Mouse (Mus musculus): Measurements from ENCODE around the gene Camk1d. TPM values are rescaled to one million over a fixed set of nuclear protein-coding genes. Genes with fewer than 3 reads are reported as not detected.

The Camk1d gene
- 0.80 and 1.0 TPM in 2 replicates for polyA plus RNA-seq (2012; rRNA removed)

DNA sequence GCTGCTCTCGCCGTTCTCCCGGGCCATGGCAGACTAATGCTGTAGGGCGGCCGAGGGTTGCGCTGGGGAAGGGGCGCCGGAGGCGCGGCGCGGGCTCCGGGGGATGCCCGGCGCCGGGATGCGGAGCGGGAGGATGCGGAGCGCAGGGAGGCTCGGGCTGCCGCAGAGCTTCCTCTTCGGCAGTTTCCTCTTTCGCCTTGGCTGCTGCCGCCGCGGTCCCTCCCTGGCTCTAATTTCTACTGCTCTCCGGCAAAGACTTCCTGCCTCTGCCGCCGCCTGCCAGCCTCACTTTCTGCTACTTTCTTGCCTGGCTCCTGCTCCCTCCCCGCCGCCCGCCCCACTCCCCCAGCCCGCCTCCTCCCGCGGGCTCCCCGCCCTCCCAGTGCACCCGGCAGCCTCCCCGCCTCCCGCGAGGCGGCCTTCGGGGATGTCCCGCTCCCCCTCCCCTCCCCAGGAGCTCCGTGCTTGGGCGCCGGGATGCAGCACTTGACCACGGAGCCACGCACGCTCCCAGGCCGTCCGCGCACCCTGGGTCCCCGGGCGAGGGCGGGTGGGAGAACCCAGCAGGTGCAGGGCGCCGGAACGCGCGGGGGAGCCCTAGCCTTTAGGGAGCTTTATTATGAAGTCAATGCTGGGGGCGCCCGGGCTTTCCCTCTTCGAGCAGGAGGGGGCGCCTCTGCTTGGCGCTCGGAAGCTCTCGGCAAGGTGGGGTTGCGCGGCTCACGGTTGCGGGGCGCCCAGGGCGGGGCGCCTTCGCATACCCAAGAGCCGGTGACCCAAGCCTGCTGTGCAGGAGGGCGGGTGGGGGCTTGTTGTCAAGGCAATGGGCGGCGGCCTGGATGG lies at the start of gene Camk1d:
Gene Camk1d (minus strand): TSS at position 305 of the 843 bp plus-strand sequence.
- peak; percentile 31; the same call in 1 of the 2 replicates for TF ChIP-seq CTCF (conservative IDR thresholded peaks at IDR 0.05; ENCODE audit: insufficient read depth, insufficient read length, low read depth, low read length)
- TF ChIP-seq POLR2A (IDR thresholded peaks at IDR 0.05; ENCODE audit: low read depth, low read length), result no peak
- Histone ChIP-seq H3K4me3 (ENCODE audit: insufficient read depth, low read depth, low read length) (peak within 1 kb of the TSS; percentile 61), H3K36me3 (ENCODE audit: control insufficient read depth, insufficient read depth, low read length) (no peaks in the 10 kb centered on the region), H3K4me1 (ENCODE audit: control insufficient read depth, insufficient read depth, low read length) (no peaks in the 10 kb centered on the region), H3K27me3 (replicated peaks; ENCODE audit: control insufficient read depth, insufficient read depth, low read length) (no peaks in the 10 kb centered on the region; the same call in 1 of the 2 replicates), H3K27ac (ENCODE audit: insufficient read depth, low read depth, low read length) (peak within 1 kb of the TSS; percentile 26; the same call in 1 of the 2 replicates)
- under 1% methylated on average over 78 of the region's 80 CpGs for WGBS
- peak; percentile 72 for DNase-seq

DNA sequence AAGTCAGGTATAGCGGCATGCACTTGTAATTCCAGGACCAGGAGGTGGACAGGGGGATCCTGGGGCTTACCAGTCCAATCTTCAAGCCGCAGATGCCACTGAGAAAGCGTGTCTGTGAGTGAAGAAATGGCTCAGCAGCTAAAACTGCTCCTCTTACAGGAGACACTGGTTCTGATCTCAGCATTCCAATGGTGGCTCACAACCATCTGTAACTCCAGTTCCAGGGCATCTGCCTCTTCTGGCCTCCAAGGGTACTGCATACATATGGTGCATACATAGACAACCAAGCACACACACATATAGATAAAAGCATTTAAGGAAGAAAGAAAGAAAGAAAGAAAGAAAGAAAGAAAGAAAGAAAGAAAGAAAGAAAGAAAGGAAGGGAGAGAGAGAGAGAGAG lies 47.7 kb upstream of the Camk1d start:
- no peak for DNase-seq
- H3K27me3 ChIP-seq (replicated peaks; ENCODE audit: control insufficient read depth, insufficient read depth, low read length), result no peaks in the 10 kb centered on the region
- WGBS, result 96% methylated on average over 3 of the region's 3 CpGs
- H3K27ac ChIP-seq (ENCODE audit: insufficient read depth, low read depth, low read length), result no peak overlapping the region
- no peaks in the 10 kb centered on the region for H3K4me1 ChIP-seq (ENCODE audit: control insufficient read depth, insufficient read depth, low read length)
- no peak overlapping the region for H3K4me3 ChIP-seq (ENCODE audit: insufficient read depth, low read depth, low read length)
- H3K36me3 ChIP-seq (ENCODE audit: control insufficient read depth, insufficient read depth, low read length), result no peaks in the 10 kb centered on the region
- TF ChIP-seq CTCF (conservative IDR thresholded peaks at IDR 0.05; ENCODE audit: insufficient read depth, insufficient read length, low read depth, low read length) (no peak), POLR2A (IDR thresholded peaks at IDR 0.05; ENCODE audit: low read depth, low read length) (no peak)

DNA sequence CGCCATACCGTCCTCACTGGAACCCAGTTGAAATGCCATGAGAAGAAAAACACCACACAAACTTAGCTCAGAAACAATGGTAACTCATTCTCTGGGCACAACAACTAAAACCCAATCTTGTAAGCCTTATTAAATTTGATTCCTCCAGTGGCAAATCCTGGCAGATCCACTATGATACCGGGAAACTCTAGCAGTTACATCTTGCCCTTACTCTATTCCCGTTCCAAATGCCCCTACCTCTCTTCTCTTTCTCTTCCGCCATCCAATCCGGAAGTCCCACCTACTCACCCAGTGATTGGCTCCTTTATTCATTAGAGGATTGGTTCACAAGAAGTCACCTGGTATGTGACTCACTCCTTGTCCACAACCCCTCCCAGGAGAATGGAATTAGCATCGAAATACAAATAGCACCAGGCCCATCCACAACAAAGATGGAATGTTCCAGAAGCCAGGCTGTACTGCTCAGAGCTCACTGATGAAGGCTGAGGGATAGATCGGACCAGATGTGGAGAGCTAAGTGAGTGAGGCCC lies 46.2 kb upstream of the Camk1d start:
- DNase-seq, result no peak
- H3K4me3 ChIP-seq (ENCODE audit: insufficient read depth, low read depth, low read length), result no peak overlapping the region

DNA sequence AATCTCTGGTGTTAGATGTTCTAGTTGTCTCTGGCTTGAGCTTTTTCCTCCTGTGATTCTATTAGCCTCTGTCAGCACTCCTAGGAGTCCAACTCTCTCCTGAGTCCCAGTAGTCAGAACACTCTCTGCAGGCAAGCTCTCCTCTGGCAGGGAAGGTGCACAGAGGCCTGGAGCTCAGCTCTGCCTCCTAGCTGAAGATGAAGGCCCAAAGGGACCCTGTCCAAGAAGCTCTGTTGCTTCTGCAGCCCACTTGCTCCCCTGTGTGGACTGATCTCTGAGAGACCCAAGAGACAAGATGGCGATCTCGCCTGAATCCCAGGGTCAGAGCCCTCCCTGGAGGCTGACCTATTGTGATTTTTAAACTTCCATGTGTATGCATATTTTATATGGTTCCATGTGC lies 44.3 kb upstream of the Camk1d start:
- no peaks in the 10 kb centered on the region for H3K4me1 ChIP-seq (ENCODE audit: control insufficient read depth, insufficient read depth, low read length)
- no peak for DNase-seq
- no peaks in the 10 kb centered on the region for H3K36me3 ChIP-seq (ENCODE audit: control insufficient read depth, insufficient read depth, low read length)
- no peak overlapping the region for H3K4me3 ChIP-seq (ENCODE audit: insufficient read depth, low read depth, low read length)
- no peaks in the 10 kb centered on the region for H3K27me3 ChIP-seq (replicated peaks; ENCODE audit: control insufficient read depth, insufficient read depth, low read length)
- 86% methylated on average over 2 of the region's 2 CpGs for WGBS
- TF ChIP-seq CTCF (conservative IDR thresholded peaks at IDR 0.05; ENCODE audit: insufficient read depth, insufficient read length, low read depth, low read length), result no peak
- TF ChIP-seq POLR2A (IDR thresholded peaks at IDR 0.05; ENCODE audit: low read depth, low read length), result no peak
- H3K27ac ChIP-seq (ENCODE audit: insufficient read depth, low read depth, low read length), result no peak overlapping the region

More for the DNA sequence above, 46.2 kb upstream of the Camk1d start:
- H3K36me3 ChIP-seq (ENCODE audit: control insufficient read depth, insufficient read depth, low read length), result no peaks in the 10 kb centered on the region
- 93% methylated on average over 8 of the region's 8 CpGs for WGBS
- no peak overlapping the region for H3K27ac ChIP-seq (ENCODE audit: insufficient read depth, low read depth, low read length)
- TF ChIP-seq POLR2A (IDR thresholded peaks at IDR 0.05; ENCODE audit: low read depth, low read length) (no peak), CTCF (conservative IDR thresholded peaks at IDR 0.05; ENCODE audit: insufficient read depth, insufficient read length, low read depth, low read length) (no peak)
- no peaks in the 10 kb centered on the region for H3K4me1 ChIP-seq (ENCODE audit: control insufficient read depth, insufficient read depth, low read length)
- no peaks in the 10 kb centered on the region for H3K27me3 ChIP-seq (replicated peaks; ENCODE audit: control insufficient read depth, insufficient read depth, low read length)

DNA sequence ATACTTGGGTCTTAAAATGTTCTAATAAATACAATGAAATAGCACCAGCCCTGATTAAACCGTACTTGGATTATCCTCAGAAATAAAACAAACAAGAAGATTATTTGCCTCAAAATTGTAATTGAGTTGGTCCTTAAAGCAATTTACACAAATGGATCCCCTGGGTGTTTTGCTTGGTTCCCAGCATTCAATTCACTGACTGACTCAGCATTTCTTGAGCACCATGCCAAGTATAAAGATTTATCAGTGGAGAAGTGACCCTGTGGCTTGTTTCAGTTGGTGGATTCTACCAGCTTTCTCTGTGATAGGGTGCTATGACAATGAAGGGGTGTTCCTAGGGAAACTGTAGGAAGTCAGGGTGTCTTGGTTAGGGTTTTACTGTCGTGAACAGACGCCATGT lies 36.6 kb upstream of the Camk1d start:
- H3K4me1 ChIP-seq (ENCODE audit: control insufficient read depth, insufficient read depth, low read length), result no peaks in the 10 kb centered on the region
- TF ChIP-seq POLR2A (IDR thresholded peaks at IDR 0.05; ENCODE audit: low read depth, low read length), result no peak
- TF ChIP-seq CTCF (conservative IDR thresholded peaks at IDR 0.05; ENCODE audit: insufficient read depth, insufficient read length, low read depth, low read length), result no peak
- 95% methylated on average over 3 of the region's 3 CpGs for WGBS
- H3K27ac ChIP-seq (ENCODE audit: insufficient read depth, low read depth, low read length), result no peak overlapping the region
- no peak for DNase-seq
- no peaks in the 10 kb centered on the region for H3K27me3 ChIP-seq (replicated peaks; ENCODE audit: control insufficient read depth, insufficient read depth, low read length)
- no peak overlapping the region for H3K4me3 ChIP-seq (ENCODE audit: insufficient read depth, low read depth, low read length)
- no peaks in the 10 kb centered on the region for H3K36me3 ChIP-seq (ENCODE audit: control insufficient read depth, insufficient read depth, low read length)

DNA sequence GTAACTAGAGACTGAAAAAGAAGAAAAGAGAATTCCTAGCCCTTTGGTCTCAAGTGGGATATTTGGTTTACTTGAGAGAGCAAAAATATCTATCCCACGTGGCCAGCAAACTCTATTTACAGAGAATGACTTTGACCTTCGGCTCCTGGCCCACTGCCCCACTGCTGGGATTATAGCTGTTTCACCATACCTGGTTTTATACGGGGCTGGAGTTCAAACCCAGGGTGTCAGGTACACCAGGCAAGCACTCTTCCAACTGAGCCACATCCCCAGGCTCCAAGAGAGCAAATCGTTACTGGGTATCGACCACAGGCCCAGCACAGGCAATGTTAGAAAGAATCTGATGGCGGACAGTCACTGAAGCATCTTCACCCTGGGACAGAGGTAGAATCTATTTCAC lies 34.9 kb upstream of the Camk1d start:
- Histone ChIP-seq H3K36me3 (ENCODE audit: control insufficient read depth, insufficient read depth, low read length) (no peaks in the 10 kb centered on the region), H3K27ac (ENCODE audit: insufficient read depth, low read depth, low read length) (no peak overlapping the region), H3K4me3 (ENCODE audit: insufficient read depth, low read depth, low read length) (no peak overlapping the region), H3K27me3 (replicated peaks; ENCODE audit: control insufficient read depth, insufficient read depth, low read length) (no peaks in the 10 kb centered on the region), H3K4me1 (ENCODE audit: control insufficient read depth, insufficient read depth, low read length) (no peaks in the 10 kb centered on the region)
- DNase-seq, result peak; percentile 48
- WGBS, result 64% methylated on average over 6 of the region's 6 CpGs
- TF ChIP-seq CTCF (conservative IDR thresholded peaks at IDR 0.05; ENCODE audit: insufficient read depth, insufficient read length, low read depth, low read length), result no peak
- TF ChIP-seq POLR2A (IDR thresholded peaks at IDR 0.05; ENCODE audit: low read depth, low read length), result no peak

DNA sequence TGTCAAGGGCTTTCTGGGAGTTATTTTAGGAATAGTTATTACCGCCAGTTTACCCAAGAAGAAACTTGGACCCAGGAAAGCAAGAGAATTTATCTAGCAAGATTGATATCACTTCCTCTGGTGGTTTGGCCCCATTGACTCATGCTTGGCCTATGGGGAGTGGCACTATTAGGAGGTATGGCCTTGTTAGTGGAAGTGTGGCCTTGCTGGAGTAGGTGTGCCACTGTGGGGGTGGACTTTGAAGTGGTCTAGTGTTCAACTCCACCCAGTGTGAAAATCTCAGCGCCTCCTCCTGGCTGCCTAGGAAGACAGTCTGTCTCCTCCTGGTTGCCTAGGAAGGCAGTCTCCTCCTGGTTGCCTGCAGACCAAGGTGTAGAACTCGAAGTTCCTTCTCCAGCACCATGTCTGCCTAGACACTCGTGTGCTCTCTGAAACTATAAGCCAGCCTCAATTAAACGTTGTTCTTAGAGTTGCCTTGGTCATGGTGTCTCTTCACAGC lies 33.3 kb upstream of the Camk1d start:
- Histone ChIP-seq H3K4me1 (ENCODE audit: control insufficient read depth, insufficient read depth, low read length) (no peaks in the 10 kb centered on the region), H3K27ac (ENCODE audit: insufficient read depth, low read depth, low read length) (no peak overlapping the region), H3K4me3 (ENCODE audit: insufficient read depth, low read depth, low read length) (no peak overlapping the region), H3K27me3 (replicated peaks; ENCODE audit: control insufficient read depth, insufficient read depth, low read length) (no peaks in the 10 kb centered on the region), H3K36me3 (ENCODE audit: control insufficient read depth, insufficient read depth, low read length) (no peaks in the 10 kb centered on the region)
- DNase-seq, result no peak
- WGBS, result 87% methylated on average over 5 of the region's 5 CpGs
- no peak for TF ChIP-seq POLR2A (IDR thresholded peaks at IDR 0.05; ENCODE audit: low read depth, low read length)
- no peak for TF ChIP-seq CTCF (conservative IDR thresholded peaks at IDR 0.05; ENCODE audit: insufficient read depth, insufficient read length, low read depth, low read length)

All from kidney, adult 2 months (tissue).